Mouse (Mus musculus): Measurements from ENCODE around the gene C730034F03Rik.

GRCm38 (mm10) chr15:89477806-89478205 is 48.4 kb downstream of the C730034F03Rik start:
- TF ChIP-seq CTCF (conservative IDR thresholded peaks at IDR 0.05; ENCODE audit: low read length) (no peak), NANOG (IDR thresholded peaks at IDR 0.05; ENCODE audit: borderline replicate concordance, low read length) (peak; percentile 13; the same call in 1 of the 2 replicates), POU5F1 (IDR thresholded peaks at IDR 0.05; ENCODE audit: borderline replicate concordance, low read length) (no peak)

All from E14TG2a.4 (cell line).